Mouse (Mus musculus) left cerebral cortex, postnatal 14 days (tissue): ENCODE data around the gene Naa60. TPM values are rescaled to one million over a fixed set of nuclear protein-coding genes. Genes with fewer than 3 reads are reported as not detected.

ENCODE experiments used
- DNase-seq, 2 experiments: peaks; one replicate each; pipeline ENCODE4 v3.0.0; 2021 to 2022; ENCODE audit warnings: low spot score in 2 of 2, mixed read lengths in 1 of 2
- intact Hi-C: fragments of 180-260 bp; cut with DNase I; formaldehyde crosslinking; loops from one replicate; pipeline ENCODE4 v1.15.1; 2025
- total RNA-seq, 2 experiments: library from RNA; stranded (reverse); gene quantifications; 2 replicates each; pipeline ENCODE4 v1.2.3; 2021

Gene Naa60
- total RNA-seq, 2 experiments from 2014 or later, result 146 to 151 TPM

- intact Hi-C loops, result loop anchor here (1.0 kb wide), 1 partner anchor 24 kb away; the partner anchor contains the start of genes 1700037C18Rik and Cluap1
- peak; percentile 92 to 96 for DNase-seq
Observed at GRCm38 (mm10) chr16:3884201-3885064, 12.3 kb downstream of the Naa60 start, which contains the start of the genes Zfp597 and Gm20695. Gene Zfp597 (minus strand): TSS chr16:3884561. Gene Gm20695 (plus strand): TSS chr16:3884648.

DNA sequence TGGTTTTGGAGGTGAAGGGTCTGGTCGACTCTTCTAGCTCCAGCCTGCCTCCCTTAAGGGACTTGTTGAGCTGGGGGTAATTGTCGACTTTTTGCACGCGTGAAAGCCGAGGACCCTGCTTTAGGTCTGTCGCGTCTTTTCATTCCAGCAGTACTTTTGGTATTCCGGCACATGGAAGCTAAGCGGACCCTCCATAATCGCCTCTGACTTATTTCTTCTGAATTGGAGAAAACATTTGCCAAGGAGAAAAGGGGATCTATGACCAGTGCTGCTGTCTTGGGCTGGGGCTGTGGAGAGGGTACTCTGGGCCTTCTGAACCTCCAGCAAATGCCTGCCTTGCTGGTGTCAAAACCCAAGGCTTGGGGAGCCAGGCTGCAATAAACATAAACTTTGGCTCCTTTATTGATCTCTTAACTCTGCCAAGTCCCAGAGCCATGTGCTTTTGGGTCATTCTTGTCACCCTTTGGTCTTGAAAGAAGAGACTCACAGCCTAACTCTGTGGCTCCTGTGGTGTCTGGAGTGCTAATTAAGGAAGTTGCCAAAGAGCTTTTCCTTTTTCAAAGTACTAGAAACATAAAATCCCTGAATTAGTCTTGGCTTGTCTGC lies 13.0 kb downstream of the Naa60 start:
- intact Hi-C loops, result no loop called here
- DNase-seq, result no peak

DNA sequence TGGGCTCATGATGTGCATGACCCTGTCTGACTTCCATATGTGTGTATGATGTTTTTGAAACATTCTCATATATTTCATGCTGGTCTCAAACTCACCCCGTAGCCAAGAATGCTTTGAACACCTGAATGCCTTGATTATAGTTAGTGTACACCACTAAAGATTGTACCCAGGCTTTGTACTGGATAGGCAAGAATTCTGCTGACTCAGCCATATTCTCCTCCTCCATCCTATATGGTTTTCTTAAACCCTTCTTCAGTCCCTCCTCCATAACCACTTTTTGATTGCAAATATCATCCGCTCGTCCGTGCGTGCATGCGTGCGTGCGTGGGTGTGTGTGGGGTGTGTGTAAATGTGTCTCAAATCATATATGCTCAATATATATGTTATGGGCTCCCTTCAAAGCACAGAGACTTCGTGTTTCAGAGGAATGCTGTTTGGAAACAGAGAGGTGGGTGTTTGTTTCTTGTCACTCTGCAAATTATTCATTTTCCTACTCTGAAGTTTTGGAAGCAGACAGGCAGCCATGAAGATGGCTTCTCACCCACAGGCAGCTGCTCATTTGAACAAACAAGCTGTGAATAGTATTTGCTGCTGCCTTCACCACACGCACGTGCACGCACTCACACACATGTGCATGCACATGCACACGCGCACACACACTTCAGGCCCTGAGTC lies 19.6 kb downstream of the Naa60 start:
- intact Hi-C loops, result no loop called here
- DNase-seq, result peak in 1 of 2 experiments; percentile 54

DNA sequence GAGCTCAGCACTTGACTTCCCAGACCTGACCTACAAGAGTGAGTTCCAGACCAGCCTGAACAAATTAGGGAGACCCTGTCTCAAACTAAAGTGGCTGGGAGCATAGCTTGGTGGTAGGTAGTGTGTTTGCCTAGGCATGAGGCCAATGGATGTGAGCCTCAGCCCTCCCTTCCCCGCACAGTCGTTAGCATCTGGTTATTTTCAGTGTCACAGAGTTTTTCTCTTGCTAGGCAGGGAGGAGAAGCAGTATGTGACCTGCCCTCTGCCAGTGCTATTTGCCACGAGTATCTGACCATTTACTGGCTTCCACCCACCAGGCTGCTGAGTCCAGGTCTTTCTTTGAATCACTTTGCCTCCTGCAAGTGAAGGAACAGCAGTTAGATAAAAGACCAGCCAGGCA lies 21.6 kb downstream of the Naa60 start:
- no peak for DNase-seq
- intact Hi-C loops, result no loop called here

DNA sequence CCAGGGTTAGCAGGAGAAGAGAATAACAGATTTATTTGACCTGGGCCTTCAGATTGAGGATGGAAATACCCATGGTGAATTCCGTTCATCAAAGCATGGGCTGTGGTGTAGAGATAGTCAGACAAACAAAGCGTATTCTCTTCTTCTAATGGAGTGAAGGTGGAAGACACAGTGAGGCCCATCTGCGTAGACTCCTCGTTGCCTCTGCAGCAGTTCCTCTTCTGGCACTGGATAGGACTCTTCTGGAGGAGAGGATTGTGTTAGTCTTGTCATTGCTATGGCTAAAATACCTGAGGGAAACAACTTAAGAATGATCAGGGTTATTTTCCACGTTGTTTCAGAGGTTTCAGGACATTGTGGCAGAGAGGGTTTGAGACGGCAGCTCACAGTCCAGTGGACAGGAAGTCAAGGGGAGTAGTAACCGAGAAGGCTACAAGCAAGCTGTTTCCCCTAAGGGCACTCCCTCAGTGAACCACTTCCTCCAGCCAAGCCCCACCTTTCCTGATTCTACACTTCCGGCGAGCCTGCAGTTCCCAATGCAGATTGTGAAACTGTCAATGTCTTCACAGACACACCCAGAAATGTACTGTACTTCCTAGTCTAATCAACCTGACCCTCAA lies 23.1 kb downstream of the Naa60 start:
- intact Hi-C loops, result no loop called here
- no peak for DNase-seq

GRCm38 (mm10) chr16:3896046-3896445 lies 23.9 kb downstream of the Naa60 start:
- DNase-seq, result no peak
- intact Hi-C loops, result no loop called here

- no peak for DNase-seq
- intact Hi-C loops, result no loop called here
Observed at GRCm38 (mm10) chr16:3896553-3896952, 24.4 kb downstream of the Naa60 start.

- intact Hi-C loops, result loop anchor here (10.0 kb wide), 1 partner anchor 163 kb away; the partner anchor contains the start of gene Zfp263
- DNase-seq, result no peak
Observed at GRCm38 (mm10) chr16:3907471-3907870, 35.3 kb downstream of the Naa60 start.

- DNase-seq, result peak; percentile 95 to 96
- intact Hi-C loops, result loop anchor here (1.0 to 10.0 kb wide), 2 partner anchors 24 to 164 kb away; partner anchors contain the start of genes Gm20695, Zfp263 and Zfp597
Observed at GRCm38 (mm10) chr16:3908537-3909111, 36.4 kb downstream of the Naa60 start, which contains the start of the genes 1700037C18Rik and Cluap1. Gene 1700037C18Rik (minus strand): TSS chr16:3908689. Gene Cluap1 (plus strand): TSS chr16:3908801.

DNA sequence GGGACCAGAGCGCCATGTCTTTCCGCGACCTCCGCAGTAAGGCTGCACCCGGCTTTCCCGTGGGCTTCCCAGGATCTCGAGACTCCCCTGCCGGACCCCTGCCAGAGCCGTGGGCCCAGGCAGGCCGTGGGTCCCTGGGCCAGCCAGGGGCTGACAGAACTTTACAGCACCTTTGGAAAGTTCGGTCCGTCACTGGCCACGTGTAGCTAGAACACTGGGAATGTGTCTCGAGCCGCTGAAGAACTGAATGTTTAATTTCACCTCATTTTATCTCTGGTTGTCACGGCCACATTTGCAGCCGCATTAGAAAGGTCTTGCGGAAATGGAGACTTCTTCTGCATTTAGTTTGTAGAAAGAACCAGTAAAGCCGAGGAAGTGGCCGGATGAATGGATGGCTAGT lies 36.9 kb downstream of the Naa60 start:
- no peak for DNase-seq
- intact Hi-C loops, result loop anchor here (10.0 kb wide), 1 partner anchor 164 kb away; the partner anchor contains the start of gene Zfp263

GRCm38 (mm10) chr16:3920756-3921155 lies 48.6 kb downstream of the Naa60 start:
- intact Hi-C loops, result loop anchor here (5.0 kb wide), 1 partner anchor 62 kb away; no protein-coding TSS in a partner anchor
- no peak for DNase-seq

DNA sequence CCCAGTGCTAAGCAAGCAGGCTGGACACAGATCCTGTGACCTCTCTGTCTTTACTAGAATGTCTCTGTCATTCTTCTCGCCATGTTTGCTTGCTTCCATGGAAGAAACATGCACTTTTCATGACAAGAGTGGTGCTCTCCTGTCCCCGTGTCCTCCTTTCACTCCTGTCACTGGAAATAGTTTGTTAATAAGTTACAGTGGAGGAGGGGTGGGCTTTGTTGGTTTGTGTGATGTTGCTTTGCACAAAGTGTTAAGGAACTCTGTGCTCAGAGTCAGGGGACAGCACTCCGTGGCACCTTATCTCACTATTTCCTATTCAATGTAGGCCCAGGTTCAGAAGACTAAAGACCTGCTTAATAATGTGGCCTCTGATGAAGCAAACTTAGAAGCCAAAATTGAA lies 51.3 kb downstream of the Naa60 start:
- intact Hi-C loops, result loop anchor here (5.0 kb wide), 1 partner anchor 59 kb away; no protein-coding TSS in a partner anchor
- no peak for DNase-seq

DNA sequence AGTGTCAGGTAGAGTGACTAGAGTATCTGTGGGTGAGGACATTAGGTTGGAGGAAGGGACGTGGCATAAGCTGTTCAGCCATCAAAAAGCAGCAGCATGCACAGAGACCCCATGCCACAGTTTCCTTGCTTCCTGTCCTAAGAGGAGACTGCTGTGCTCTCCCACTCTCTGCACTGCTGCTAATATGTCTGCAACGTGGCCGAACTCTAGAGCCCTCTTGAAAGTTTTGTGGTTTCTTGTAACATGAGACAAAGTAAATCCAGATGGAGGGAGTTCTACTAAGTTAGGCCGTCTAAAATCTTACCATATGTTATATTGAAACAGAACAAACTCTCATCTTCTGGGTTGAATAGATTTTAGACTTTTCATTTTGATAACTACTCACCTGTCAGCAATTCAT lies 51.8 kb downstream of the Naa60 start:
- no peak for DNase-seq
- intact Hi-C loops, result loop anchor here (5.0 kb wide), 1 partner anchor 58 kb away; no protein-coding TSS in a partner anchor

DNA sequence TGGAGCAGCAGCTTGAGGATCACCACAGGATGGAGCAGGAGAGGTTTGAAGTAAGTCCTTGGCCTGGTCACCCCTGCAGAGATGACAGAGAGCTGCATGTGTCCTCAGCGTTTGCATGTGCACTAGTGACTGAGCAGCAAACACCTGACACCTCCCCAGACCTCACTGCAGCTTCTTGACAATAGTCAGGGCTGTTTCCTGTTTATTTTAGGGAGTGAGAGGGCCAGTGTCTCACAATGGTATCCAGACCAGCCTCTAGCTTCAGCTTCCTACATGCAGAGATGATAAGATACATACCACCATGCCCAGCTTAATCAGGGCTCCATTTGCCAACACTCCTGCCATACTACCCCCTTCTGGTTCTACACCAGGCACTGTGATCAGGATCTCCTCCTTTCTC lies 56.4 kb downstream of the Naa60 start:
- DNase-seq, result no peak
- intact Hi-C loops, result no loop called here

DNA sequence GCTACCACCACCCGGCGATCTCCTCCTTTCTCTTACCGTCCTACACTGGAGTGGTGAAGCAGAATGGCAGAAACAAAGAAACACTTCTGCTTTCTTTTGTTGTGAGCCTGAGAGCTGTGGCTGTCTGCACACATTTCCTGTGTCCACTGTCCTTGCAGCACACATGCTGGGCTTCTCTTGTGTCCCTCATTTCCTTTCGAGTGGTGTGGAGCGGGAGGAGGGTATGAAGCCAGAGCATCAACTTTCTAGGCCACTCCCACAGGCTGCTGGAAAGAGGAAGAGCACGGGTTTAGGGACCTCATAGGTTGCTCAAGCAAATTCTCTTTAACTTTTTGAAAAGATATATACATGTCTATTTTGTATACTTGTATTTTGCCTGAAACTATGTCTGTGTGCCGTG lies 57.0 kb downstream of the Naa60 start:
- intact Hi-C loops, result no loop called here
- DNase-seq, result peak in 1 of 2 experiments; percentile 25

GRCm38 (mm10) chr16:3933536-3933935 lies 61.4 kb downstream of the Naa60 start:
- intact Hi-C loops, result no loop called here
- no peak for DNase-seq

- intact Hi-C loops, result no loop called here
- DNase-seq, result no peak
Observed at GRCm38 (mm10) chr16:3934091-3934490, 61.9 kb downstream of the Naa60 start.

- no peak for DNase-seq
- intact Hi-C loops, result no loop called here
Observed at GRCm38 (mm10) chr16:3934701-3935100, 62.5 kb downstream of the Naa60 start.

- no peak for DNase-seq
- intact Hi-C loops, result no loop called here
Observed at GRCm38 (mm10) chr16:3951141-3951540, 79.0 kb downstream of the Naa60 start.
